Mouse (Mus musculus): ENCODE results near the gene Nin. TPM values are rescaled to one million over a fixed set of nuclear protein-coding genes. Genes with fewer than 3 reads are reported as not detected.

Gene Nin
- polyA plus RNA-seq, 1 experiment from 2014 or later = 45.3 TPM

- Histone ChIP-seq H3K4me1 (replicated peaks; ENCODE audit: control insufficient read depth, insufficient read depth, low read length) (no peaks in the 10 kb centered on the region), H3K36me3 (ENCODE audit: control insufficient read depth, insufficient read depth) (peaks cover 20% of the 10 kb centered on the region)
Measured at GRCm38 (mm10) chr12:69966071-69966470, 147.4 kb downstream of the Nin start.

GRCm38 (mm10) chr12:69965644-69966043, 147.9 kb downstream of the Nin start:
- Histone ChIP-seq H3K36me3 (ENCODE audit: control insufficient read depth, insufficient read depth) (peaks cover 23% of the 10 kb centered on the region), H3K4me1 (replicated peaks; ENCODE audit: control insufficient read depth, insufficient read depth, low read length) (no peaks in the 10 kb centered on the region), H3K9ac (replicated peaks; ENCODE audit: low read depth, low read length) (no peak overlapping the region), H3K27ac (ENCODE audit: low read length) (no peak overlapping the region), H3K4me2 (ENCODE audit: low read length) (no peak overlapping the region), H3K27me3 (replicated peaks; ENCODE audit: control insufficient read depth, insufficient read depth, low read length) (no peaks in the 10 kb centered on the region), H3K9me3 (ENCODE audit: control insufficient read depth, low read length) (no peaks in the 10 kb centered on the region), H3K4me3 (replicated peaks; ENCODE audit: low read length) (no peak overlapping the region)
- ATAC-seq = no peak
- 93% methylated on average over 3 of the region's 3 CpGs for WGBS

More at GRCm38 (mm10) chr12:69966071-69966470, 147.4 kb downstream of the Nin start:
- Histone ChIP-seq H3K4me2 (ENCODE audit: low read length) (no peak overlapping the region), H3K27ac (ENCODE audit: low read length) (no peak overlapping the region), H3K27me3 (replicated peaks; ENCODE audit: control insufficient read depth, insufficient read depth, low read length) (no peaks in the 10 kb centered on the region), H3K4me3 (replicated peaks; ENCODE audit: low read length) (no peak overlapping the region), H3K9me3 (ENCODE audit: control insufficient read depth, low read length) (no peaks in the 10 kb centered on the region), H3K9ac (replicated peaks; ENCODE audit: low read depth, low read length) (no peak overlapping the region)
- WGBS = 89% methylated on average over 5 of the region's 5 CpGs
- no peak for ATAC-seq

GRCm38 (mm10) chr12:69963141-69963540, 150.4 kb downstream of the Nin start:
- 84% methylated on average over 6 of the region's 6 CpGs for WGBS
- H3K4me3 ChIP-seq (replicated peaks; ENCODE audit: low read length) = no peak overlapping the region
- peaks cover 30% of the 10 kb centered on the region for H3K36me3 ChIP-seq (ENCODE audit: control insufficient read depth, insufficient read depth)
- H3K27me3 ChIP-seq (replicated peaks; ENCODE audit: control insufficient read depth, insufficient read depth, low read length) = no peaks in the 10 kb centered on the region
- no peaks in the 10 kb centered on the region for H3K9me3 ChIP-seq (ENCODE audit: control insufficient read depth, low read length)
- H3K4me2 ChIP-seq (ENCODE audit: low read length) = no peak overlapping the region
- ATAC-seq = no peak
- H3K27ac ChIP-seq (ENCODE audit: low read length) = no peak overlapping the region
- no peaks in the 10 kb centered on the region for H3K4me1 ChIP-seq (replicated peaks; ENCODE audit: control insufficient read depth, insufficient read depth, low read length)
- no peak overlapping the region for H3K9ac ChIP-seq (replicated peaks; ENCODE audit: low read depth, low read length)

- no peak for ATAC-seq
- H3K4me1 ChIP-seq (replicated peaks; ENCODE audit: control insufficient read depth, insufficient read depth, low read length) = no peaks in the 10 kb centered on the region
- no peaks in the 10 kb centered on the region for H3K27me3 ChIP-seq (replicated peaks; ENCODE audit: control insufficient read depth, insufficient read depth, low read length)
- H3K27ac ChIP-seq (ENCODE audit: low read length) = no peak overlapping the region
- no peaks in the 10 kb centered on the region for H3K9me3 ChIP-seq (ENCODE audit: control insufficient read depth, low read length)
- no peak overlapping the region for H3K9ac ChIP-seq (replicated peaks; ENCODE audit: low read depth, low read length)
- no peak overlapping the region for H3K4me2 ChIP-seq (ENCODE audit: low read length)
- no peak overlapping the region for H3K4me3 ChIP-seq (replicated peaks; ENCODE audit: low read length)
- 67% methylated on average over 4 of the region's 4 CpGs for WGBS
- H3K36me3 ChIP-seq (ENCODE audit: control insufficient read depth, insufficient read depth) = peaks cover 29% of the 10 kb centered on the region
Measured at GRCm38 (mm10) chr12:69962468-69962867, 151.0 kb downstream of the Nin start.

Other genes starting within 250 kb of the Nin start
- 122 and 124 TPM in 2 replicates for gene Atl1, start 221.1 kb downstream of the Nin start, polyA plus RNA-seq (2015; fragmentation: Nextera tagmentation; extraction: Ambion mirVana)
- 34.5 and 38.1 TPM in 2 replicates for gene Map4k5, start 220.5 kb downstream of the Nin start, polyA plus RNA-seq (2015; fragmentation: Nextera tagmentation; extraction: Ambion mirVana)
- gene Sav1, start 126.7 kb downstream of the Nin start, polyA plus RNA-seq (2015; fragmentation: Nextera tagmentation; extraction: Ambion mirVana) = 1.7 and 3.3 TPM in 2 replicates
- gene Abhd12b, start 40.4 kb upstream of the Nin start, polyA plus RNA-seq (2015; fragmentation: Nextera tagmentation; extraction: Ambion mirVana) = not detected in 2 replicates
- 5.1 and 7.0 TPM in 2 replicates for gene Pygl, start 117.8 kb upstream of the Nin start, polyA plus RNA-seq (2015; fragmentation: Nextera tagmentation; extraction: Ambion mirVana)
- gene Trim9, start 233.9 kb upstream of the Nin start, polyA plus RNA-seq (2015; fragmentation: Nextera tagmentation; extraction: Ambion mirVana) = 51.7 and 60.8 TPM in 2 replicates